Mouse (Mus musculus) c-Kit-positive CD71-positive TER-119-positive erythroid progenitor cells, embryonic 14.5 days (primary cell): Measurements from ENCODE around the gene Phf10.
"Not testable (repeated sequence)": the region's sequence is repeated elsewhere in the genome, so short reads cannot be mapped to it uniquely, and the experiment has no call there.

Experiments
- DNase-seq: peaks from one replicate; pipeline ENCODE4 v3.0.0-alpha.2; 2013; ENCODE audit warnings: low spot score

Gene Phf10

GRCm38 (mm10) chr17:14943009-14943728, 17.9 kb downstream of the Phf10 start, which contains the start of the genes Wdr27 and 1600012H06Rik:
TSS of gene Wdr27 (minus strand) at chr17:14943158.
TSS of gene 1600012H06Rik (plus strand) at chr17:14943184.
- peak; percentile 99 for DNase-seq

- not testable (repeated sequence) for DNase-seq
Measured at GRCm38 (mm10) chr17:14942181-14942580, 18.9 kb downstream of the Phf10 start.

- DNase-seq: no peak
Measured at GRCm38 (mm10) chr17:14935841-14936605, 25.1 kb downstream of the Phf10 start.

- DNase-seq: not testable (repeated sequence)
Measured at GRCm38 (mm10) chr17:14935280-14935679, 25.8 kb downstream of the Phf10 start.

- DNase-seq: no peak
Measured at GRCm38 (mm10) chr17:14931469-14931868, 29.6 kb downstream of the Phf10 start.

GRCm38 (mm10) chr17:14930697-14931096, 30.4 kb downstream of the Phf10 start:
- DNase-seq: no peak

- DNase-seq: no peak
Measured at GRCm38 (mm10) chr17:14928631-14929030, 32.4 kb downstream of the Phf10 start.

GRCm38 (mm10) chr17:14927644-14928218, 33.3 kb downstream of the Phf10 start:
- DNase-seq: no peak

- no peak for DNase-seq
Measured at GRCm38 (mm10) chr17:14921582-14921981, 39.5 kb downstream of the Phf10 start.

GRCm38 (mm10) chr17:14917866-14918265, 43.2 kb downstream of the Phf10 start:
- no peak for DNase-seq

GRCm38 (mm10) chr17:14914401-14914800, 46.7 kb downstream of the Phf10 start:
- DNase-seq: no peak

GRCm38 (mm10) chr17:14912981-14913380, 48.1 kb downstream of the Phf10 start:
- no peak for DNase-seq

GRCm38 (mm10) chr17:14912420-14912819, 48.7 kb downstream of the Phf10 start:
- DNase-seq: peak; percentile 16

- DNase-seq: no peak
Measured at GRCm38 (mm10) chr17:14910771-14911170, 50.3 kb downstream of the Phf10 start.

- no peak for DNase-seq
Measured at GRCm38 (mm10) chr17:14909331-14909730, 51.7 kb downstream of the Phf10 start.

GRCm38 (mm10) chr17:14907136-14907535, 53.9 kb downstream of the Phf10 start:
- no peak for DNase-seq

GRCm38 (mm10) chr17:14906611-14907010, 54.5 kb downstream of the Phf10 start:
- DNase-seq: no peak

GRCm38 (mm10) chr17:14904637-14905265, 56.3 kb downstream of the Phf10 start:
- peak; percentile 30 for DNase-seq

- no peak for DNase-seq
Measured at GRCm38 (mm10) chr17:14904206-14904605, 56.9 kb downstream of the Phf10 start.

GRCm38 (mm10) chr17:14903212-14903611, 57.9 kb downstream of the Phf10 start:
- no peak for DNase-seq

GRCm38 (mm10) chr17:14898972-14899371, 62.1 kb downstream of the Phf10 start:
- DNase-seq: no peak

GRCm38 (mm10) chr17:14895058-14895457, 66.0 kb downstream of the Phf10 start:
- not testable (repeated sequence) for DNase-seq
